Mouse (Mus musculus) embryonic fibroblast, embryonic 13.5 days (primary cell): Measurements from ENCODE around the gene Lgi4.

ENCODE experiments used
- CTCF ChIP-seq: IDR thresholded peaks from 2 replicates; pipeline ENCODE4 v1.5.1; 2011; ENCODE audit warnings: mild to moderate bottlenecking, control low read depth, low read length, moderate library complexity, borderline replicate concordance; ENCODE audit not compliant: insufficient read depth
- POLR2A ChIP-seq: IDR thresholded peaks from 2 replicates; pipeline ENCODE4 v1.6.1; 2011; ENCODE audit warnings: low read depth, mild to moderate bottlenecking, control low read depth, low read length, moderate library complexity

GRCm38 (mm10) chr7:31041023-31041407 is 18.1 kb upstream of the Lgi4 start:
- TF ChIP-seq CTCF (no peak), POLR2A (no peak)
